Mouse (Mus musculus): ENCODE data around the gene Spata1. TPM values are rescaled to one million over a fixed set of nuclear protein-coding genes. Genes with fewer than 3 reads are reported as not detected.

Gene Spata1
- polyA plus RNA-seq, 1 experiment from 2014 or later: 4.1 TPM

DNA sequence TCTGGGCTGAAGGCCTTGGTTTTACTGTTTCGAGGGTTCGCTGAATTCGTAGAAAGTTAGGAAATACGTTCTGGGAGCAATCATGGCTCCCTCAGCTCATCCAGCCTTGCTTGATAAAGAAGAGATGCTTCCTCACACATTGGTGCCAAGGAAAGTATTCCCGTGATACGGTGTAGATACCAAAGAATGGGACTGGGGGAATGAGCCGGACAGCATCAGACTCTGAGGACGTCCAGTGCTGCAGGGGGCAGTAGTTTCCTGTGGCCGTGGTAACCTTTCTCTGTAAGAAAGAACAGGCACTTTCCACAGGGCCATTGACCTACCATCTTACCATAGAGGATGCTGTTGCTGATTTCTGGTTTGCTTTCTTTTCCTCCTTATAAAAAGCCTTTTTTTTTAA is 80.0 kb downstream of the Spata1 start:
- H3K27ac ChIP-seq (ENCODE audit: low read length): no peak overlapping the region

DNA sequence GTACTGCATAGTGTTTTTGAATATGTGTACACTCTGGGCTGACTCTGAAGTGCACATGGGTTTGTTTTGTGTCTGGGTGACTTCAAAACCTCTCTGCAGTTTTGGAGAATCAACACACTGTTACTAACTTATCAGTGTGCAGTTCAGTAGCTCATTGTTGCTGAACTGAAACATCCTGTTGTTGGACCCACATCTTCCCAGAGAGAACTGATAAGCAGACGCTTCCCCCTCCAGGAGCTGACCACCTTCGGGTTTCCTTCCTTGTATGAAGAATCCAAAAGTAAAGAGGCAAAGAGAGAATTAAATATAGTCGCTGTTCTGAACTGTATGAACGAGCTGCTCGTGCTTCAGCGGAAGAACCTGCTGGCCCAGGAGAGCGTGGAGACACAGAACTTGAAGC is 80.7 kb downstream of the Spata1 start:
- Histone ChIP-seq H3K4me2 (ENCODE audit: low read depth, low read length) (no peak overlapping the region), H3K36me3 (ENCODE audit: control insufficient read depth, insufficient read depth, low read length) (peaks cover 5% of the 10 kb centered on the region; the same call in 1 of the 2 replicates), H3K27me3 (ENCODE audit: control insufficient read depth, insufficient read depth, low read depth, low read length) (no peaks in the 10 kb centered on the region), H3K4me1 (replicated peaks; ENCODE audit: control insufficient read depth, insufficient read depth, low read length) (peaks cover 3% of the 10 kb centered on the region; the same call in 1 of the 2 replicates), H3K4me3 (ENCODE audit: low read length) (no peak overlapping the region), H3K9ac (ENCODE audit: low read length) (no peak overlapping the region), H3K9me3 (ENCODE audit: control insufficient read depth, low read length) (no peaks in the 10 kb centered on the region), H3K27ac (ENCODE audit: low read length) (no peak overlapping the region)
- 68% methylated on average over 7 of the region's 7 CpGs for WGBS
- no peak for ATAC-seq (ENCODE audit: low read depth)

More for the DNA sequence above, 80.0 kb downstream of the Spata1 start:
- no peaks in the 10 kb centered on the region for H3K9me3 ChIP-seq (ENCODE audit: control insufficient read depth, low read length)
- peaks cover 5% of the 10 kb centered on the region; the same call in 1 of the 2 replicates for H3K36me3 ChIP-seq (ENCODE audit: control insufficient read depth, insufficient read depth, low read length)
- 89% methylated on average over 9 of the region's 9 CpGs for WGBS
- no peak overlapping the region for H3K4me2 ChIP-seq (ENCODE audit: low read depth, low read length)
- ATAC-seq (ENCODE audit: low read depth): no peak
- no peaks in the 10 kb centered on the region for H3K27me3 ChIP-seq (ENCODE audit: control insufficient read depth, insufficient read depth, low read depth, low read length)
- H3K9ac ChIP-seq (ENCODE audit: low read length): no peak overlapping the region
- peaks cover 6% of the 10 kb centered on the region for H3K4me1 ChIP-seq (replicated peaks; ENCODE audit: control insufficient read depth, insufficient read depth, low read length)
- H3K4me3 ChIP-seq (ENCODE audit: low read length): no peak overlapping the region

DNA sequence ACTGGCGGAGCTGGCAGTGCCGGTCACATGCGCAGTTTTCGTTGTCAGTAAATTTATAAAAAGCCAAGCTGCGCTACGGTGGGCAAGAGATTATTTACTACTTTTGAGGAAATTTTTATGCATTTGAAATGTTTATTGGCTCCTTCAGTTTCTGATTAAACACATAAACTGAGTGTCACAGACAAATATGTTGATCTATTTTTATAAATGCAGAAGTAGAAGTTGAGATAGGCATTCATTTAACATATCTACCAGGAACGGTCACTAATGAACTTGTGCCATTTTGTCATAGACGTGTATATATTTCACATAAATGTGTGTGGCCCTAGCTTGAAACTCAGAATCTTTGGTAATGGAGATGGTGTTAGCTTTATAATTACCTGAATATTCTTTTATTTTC is 81.7 kb downstream of the Spata1 start:
- Histone ChIP-seq H3K4me3 (ENCODE audit: low read length) (no peak overlapping the region), H3K9ac (ENCODE audit: low read length) (no peak overlapping the region), H3K4me1 (replicated peaks; ENCODE audit: control insufficient read depth, insufficient read depth, low read length) (peaks cover 3% of the 10 kb centered on the region; the same call in 1 of the 2 replicates), H3K4me2 (ENCODE audit: low read depth, low read length) (no peak overlapping the region), H3K36me3 (ENCODE audit: control insufficient read depth, insufficient read depth, low read length) (peaks cover 2% of the 10 kb centered on the region; the same call in 1 of the 2 replicates), H3K27me3 (ENCODE audit: control insufficient read depth, insufficient read depth, low read depth, low read length) (no peaks in the 10 kb centered on the region), H3K27ac (ENCODE audit: low read length) (no peak overlapping the region), H3K9me3 (ENCODE audit: control insufficient read depth, low read length) (no peaks in the 10 kb centered on the region)
- no peak for ATAC-seq (ENCODE audit: low read depth)
- WGBS: 93% methylated on average over 8 of the region's 8 CpGs

DNA sequence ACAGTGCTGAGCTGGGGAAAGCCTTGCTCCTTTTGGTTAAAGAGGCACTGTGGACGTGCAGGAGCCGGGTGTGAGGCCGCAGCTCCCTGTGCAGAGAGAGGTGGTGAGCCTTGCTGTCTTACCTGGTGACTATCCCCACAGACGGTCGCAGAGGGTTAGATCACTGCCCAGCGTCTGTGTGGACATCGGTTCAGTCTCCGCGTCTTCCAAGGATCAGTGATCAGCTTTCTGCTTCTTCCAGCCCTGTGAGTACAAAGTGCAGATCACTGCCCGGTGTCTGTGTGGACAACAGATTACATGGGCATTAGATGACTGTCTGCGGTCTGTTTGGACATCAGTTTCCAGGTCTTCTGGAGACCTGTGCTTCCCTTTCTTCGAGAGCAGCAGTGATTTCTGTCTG is 85.0 kb downstream of the Spata1 start:
- H3K9ac ChIP-seq (ENCODE audit: low read length): no peak overlapping the region
- WGBS: 85% methylated on average over 12 of the region's 12 CpGs
- ATAC-seq (ENCODE audit: low read depth): no peak
- no peaks in the 10 kb centered on the region for H3K27me3 ChIP-seq (ENCODE audit: control insufficient read depth, insufficient read depth, low read depth, low read length)
- H3K36me3 ChIP-seq (ENCODE audit: control insufficient read depth, insufficient read depth, low read length): peaks cover 1% of the 10 kb centered on the region; the same call in 1 of the 2 replicates
- H3K27ac ChIP-seq (ENCODE audit: low read length): no peak overlapping the region
- no peak overlapping the region for H3K4me2 ChIP-seq (ENCODE audit: low read depth, low read length)
- no peaks in the 10 kb centered on the region for H3K9me3 ChIP-seq (ENCODE audit: control insufficient read depth, low read length)
- peaks cover 6% of the 10 kb centered on the region for H3K4me1 ChIP-seq (replicated peaks; ENCODE audit: control insufficient read depth, insufficient read depth, low read length)
- H3K4me3 ChIP-seq (ENCODE audit: low read length): no peak overlapping the region

DNA sequence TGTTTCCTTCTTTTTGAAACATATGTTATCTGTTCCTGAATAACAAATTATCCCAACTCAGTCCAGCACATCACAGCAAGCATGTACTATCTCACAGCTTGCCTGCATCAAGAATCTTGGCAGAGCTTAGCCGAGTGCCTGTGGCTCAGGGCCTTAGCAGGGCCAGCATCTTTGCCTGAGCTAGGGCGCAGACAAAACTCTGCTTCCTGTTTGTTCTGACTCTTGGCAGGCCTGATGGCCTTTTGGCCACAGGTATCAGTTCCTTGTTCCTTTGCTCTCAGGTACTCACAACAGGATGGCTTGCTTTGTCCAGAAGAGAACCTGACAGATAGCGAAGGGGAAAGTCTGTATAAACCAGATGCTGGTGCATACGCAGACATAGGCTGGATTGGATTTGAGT is 85.6 kb downstream of the Spata1 start:
- Histone ChIP-seq H3K9me3 (ENCODE audit: control insufficient read depth, low read length) (no peaks in the 10 kb centered on the region), H3K9ac (ENCODE audit: low read length) (no peak overlapping the region), H3K4me2 (ENCODE audit: low read depth, low read length) (no peak overlapping the region), H3K36me3 (ENCODE audit: control insufficient read depth, insufficient read depth, low read length) (no peaks in the 10 kb centered on the region; the same call in 1 of the 2 replicates), H3K4me3 (ENCODE audit: low read length) (no peak overlapping the region), H3K27me3 (ENCODE audit: control insufficient read depth, insufficient read depth, low read depth, low read length) (no peaks in the 10 kb centered on the region), H3K27ac (ENCODE audit: low read length) (no peak overlapping the region), H3K4me1 (replicated peaks; ENCODE audit: control insufficient read depth, insufficient read depth, low read length) (peaks cover 6% of the 10 kb centered on the region)
- WGBS: 72% methylated on average over 4 of the region's 4 CpGs
- no peak for ATAC-seq (ENCODE audit: low read depth)

DNA sequence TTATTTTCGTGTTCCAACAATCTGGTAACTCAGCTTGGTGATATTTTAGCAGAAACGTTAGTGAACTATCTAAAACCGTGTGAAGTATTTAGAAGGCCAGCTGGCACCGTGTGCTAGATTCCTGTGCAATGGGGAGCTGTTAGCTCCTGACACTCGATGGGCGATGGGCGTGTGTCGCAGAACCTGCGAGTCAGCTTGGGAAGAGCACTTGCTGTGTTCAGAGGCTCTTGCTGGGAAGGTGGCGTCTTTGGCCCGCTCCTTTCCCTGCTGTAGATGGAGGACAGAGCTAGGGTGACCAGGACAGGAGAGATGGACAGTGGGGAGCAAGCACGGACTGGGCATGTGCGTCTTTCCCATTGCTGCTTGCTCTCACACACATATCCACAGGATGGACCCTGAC is 86.5 kb downstream of the Spata1 start:
- H3K9me3 ChIP-seq (ENCODE audit: control insufficient read depth, low read length): no peaks in the 10 kb centered on the region
- no peak for ATAC-seq (ENCODE audit: low read depth)
- H3K4me1 ChIP-seq (replicated peaks; ENCODE audit: control insufficient read depth, insufficient read depth, low read length): peaks cover 6% of the 10 kb centered on the region
- WGBS: 79% methylated on average over 13 of the region's 13 CpGs
- H3K9ac ChIP-seq (ENCODE audit: low read length): no peak overlapping the region
- H3K36me3 ChIP-seq (ENCODE audit: control insufficient read depth, insufficient read depth, low read length): no peaks in the 10 kb centered on the region; the same call in 1 of the 2 replicates
- H3K27ac ChIP-seq (ENCODE audit: low read length): no peak overlapping the region
- no peaks in the 10 kb centered on the region for H3K27me3 ChIP-seq (ENCODE audit: control insufficient read depth, insufficient read depth, low read depth, low read length)
- no peak overlapping the region for H3K4me2 ChIP-seq (ENCODE audit: low read depth, low read length)
- H3K4me3 ChIP-seq (ENCODE audit: low read length): no peak overlapping the region

DNA sequence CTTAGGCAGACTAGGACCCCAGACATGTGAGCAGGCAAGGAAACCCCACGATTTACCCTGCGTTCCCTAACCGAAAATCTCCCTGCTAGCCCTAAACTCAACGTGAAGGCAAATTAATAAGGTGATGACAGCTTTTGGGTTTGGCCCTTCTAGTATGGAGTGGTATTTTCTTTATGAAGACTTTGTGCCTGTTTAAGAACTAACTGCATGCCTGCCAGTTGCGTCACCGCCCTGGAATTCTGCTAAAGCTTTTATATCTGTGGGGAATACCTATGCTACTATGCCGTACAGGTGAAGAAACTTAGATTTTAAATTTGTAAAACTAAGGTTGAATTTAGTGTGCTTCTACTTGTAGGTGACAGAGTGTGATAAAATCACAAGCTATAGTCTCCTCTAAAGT is 87.1 kb downstream of the Spata1 start:
- Histone ChIP-seq H3K9ac (ENCODE audit: low read length) (no peak overlapping the region), H3K4me2 (ENCODE audit: low read depth, low read length) (no peak overlapping the region), H3K4me3 (ENCODE audit: low read length) (no peak overlapping the region), H3K4me1 (replicated peaks; ENCODE audit: control insufficient read depth, insufficient read depth, low read length) (peaks cover 8% of the 10 kb centered on the region), H3K9me3 (ENCODE audit: control insufficient read depth, low read length) (no peaks in the 10 kb centered on the region), H3K27ac (ENCODE audit: low read length) (no peak overlapping the region), H3K27me3 (ENCODE audit: control insufficient read depth, insufficient read depth, low read depth, low read length) (no peaks in the 10 kb centered on the region), H3K36me3 (ENCODE audit: control insufficient read depth, insufficient read depth, low read length) (no peaks in the 10 kb centered on the region)
- 62% methylated on average over 7 of the region's 7 CpGs for WGBS
- ATAC-seq (ENCODE audit: low read depth): no peak

DNA sequence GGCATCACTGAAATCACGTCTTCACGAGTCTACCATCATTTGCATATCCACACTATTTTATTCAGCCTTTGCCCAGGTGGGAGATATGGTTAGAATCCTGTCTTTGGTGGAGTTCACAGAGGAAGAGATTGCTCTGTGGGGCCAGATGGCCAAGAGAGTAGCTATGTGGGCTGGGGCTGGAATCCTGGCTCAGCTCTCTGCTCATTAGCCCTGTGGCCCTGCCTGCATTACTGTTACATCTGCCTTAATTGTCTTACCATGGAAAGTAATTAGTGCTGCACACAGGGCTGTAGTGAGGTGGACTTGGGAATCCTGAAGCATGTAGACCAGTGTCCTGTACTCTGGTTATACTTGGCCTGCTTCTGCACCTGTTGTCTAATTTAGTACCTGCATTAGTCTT is 87.5 kb downstream of the Spata1 start:
- peaks cover 12% of the 10 kb centered on the region for H3K4me1 ChIP-seq (replicated peaks; ENCODE audit: control insufficient read depth, insufficient read depth, low read length)
- H3K36me3 ChIP-seq (ENCODE audit: control insufficient read depth, insufficient read depth, low read length): no peaks in the 10 kb centered on the region
- no peaks in the 10 kb centered on the region for H3K9me3 ChIP-seq (ENCODE audit: control insufficient read depth, low read length)
- no peak overlapping the region for H3K4me3 ChIP-seq (ENCODE audit: low read length)
- ATAC-seq (ENCODE audit: low read depth): no peak
- no peak overlapping the region for H3K9ac ChIP-seq (ENCODE audit: low read length)
- no peak overlapping the region for H3K4me2 ChIP-seq (ENCODE audit: low read depth, low read length)
- H3K27ac ChIP-seq (ENCODE audit: low read length): no peak overlapping the region
- H3K27me3 ChIP-seq (ENCODE audit: control insufficient read depth, insufficient read depth, low read depth, low read length): no peaks in the 10 kb centered on the region
- 81% methylated on average over 2 of the region's 2 CpGs for WGBS

DNA sequence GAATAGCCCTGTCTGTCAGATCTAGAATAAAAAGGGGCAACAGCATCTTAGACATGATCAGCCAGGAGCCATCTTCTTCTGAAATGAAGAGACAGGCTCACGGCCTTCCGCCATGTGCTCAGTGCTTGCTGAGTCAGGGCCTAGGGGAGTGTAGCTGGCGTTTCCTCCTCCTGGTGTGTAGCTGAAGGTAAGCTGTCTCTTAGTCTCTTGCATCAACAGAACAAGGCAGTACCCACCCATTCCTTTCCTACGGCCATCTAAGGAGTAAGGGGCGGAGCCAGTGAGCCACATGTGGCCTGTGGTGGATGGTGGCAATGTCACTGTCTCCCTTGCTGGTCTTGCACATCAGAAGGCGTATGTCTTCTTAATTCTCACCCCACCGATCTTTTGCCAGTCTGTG is 89.4 kb downstream of the Spata1 start:
- H3K27me3 ChIP-seq (ENCODE audit: control insufficient read depth, insufficient read depth, low read depth, low read length): no peaks in the 10 kb centered on the region
- no peak overlapping the region for H3K27ac ChIP-seq (ENCODE audit: low read length)
- H3K4me1 ChIP-seq (replicated peaks; ENCODE audit: control insufficient read depth, insufficient read depth, low read length): peaks cover 26% of the 10 kb centered on the region
- no peak overlapping the region for H3K9ac ChIP-seq (ENCODE audit: low read length)
- no peak for ATAC-seq (ENCODE audit: low read depth)
- no peaks in the 10 kb centered on the region for H3K36me3 ChIP-seq (ENCODE audit: control insufficient read depth, insufficient read depth, low read length)
- no peak overlapping the region for H3K4me2 ChIP-seq (ENCODE audit: low read depth, low read length)
- no peak overlapping the region for H3K4me3 ChIP-seq (ENCODE audit: low read length)
- WGBS: 77% methylated on average over 7 of the region's 7 CpGs
- H3K9me3 ChIP-seq (ENCODE audit: control insufficient read depth, low read length): no peaks in the 10 kb centered on the region
